Mouse (Mus musculus): ENCODE measurements at regions not wholly inside any gene's neighbourhood (a gene's known extent, or its start where the extent isn't known, plus 50 kb on each side); places are given as distances from the start of the nearest gene placed in this dataset.

DNA sequence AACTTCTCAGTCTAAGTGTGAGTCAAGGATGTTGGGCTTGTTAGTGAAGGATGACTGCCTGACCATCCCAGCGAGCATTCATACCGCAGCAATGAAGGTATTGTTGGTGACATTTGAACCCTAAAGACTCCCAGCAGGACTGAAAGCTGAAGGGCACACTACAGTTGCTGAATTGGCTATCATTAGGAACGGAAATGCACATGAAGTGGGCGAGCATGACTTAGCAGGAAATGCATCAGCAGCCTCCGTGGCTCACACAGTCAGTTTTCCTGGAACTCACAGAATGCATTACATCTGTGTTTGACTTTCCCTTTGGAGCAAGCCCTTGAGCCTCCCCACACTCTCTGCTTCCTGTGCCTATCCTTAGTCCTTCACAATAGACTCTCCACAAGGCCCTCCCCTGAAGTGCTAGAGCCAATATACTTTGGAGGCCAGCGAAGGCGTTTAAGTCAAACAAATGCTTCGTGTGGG lies 63.9 kb downstream of the Tmco5 start:
- DNase-seq (ENCODE audit: low spot score in 2 of 2) = no peak

DNA sequence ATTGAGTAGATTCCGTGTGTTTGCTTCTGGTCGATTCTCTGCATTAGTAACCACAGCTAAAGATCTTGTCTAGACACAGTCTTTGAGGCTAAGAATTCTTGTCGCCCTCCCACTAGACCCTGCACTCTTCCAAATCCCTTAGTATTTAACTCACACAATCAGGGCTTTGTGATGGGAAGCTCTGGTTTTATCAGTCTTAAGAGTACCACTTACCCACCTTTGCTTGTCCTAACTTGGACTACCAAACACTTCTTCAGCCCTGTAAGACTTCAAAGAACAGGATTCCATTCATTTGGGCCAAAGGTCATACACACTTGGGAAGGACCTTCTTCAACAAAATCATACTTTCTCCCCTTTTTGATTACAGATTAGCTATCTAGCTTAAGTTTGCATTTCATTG lies 70.0 kb downstream of the Tmco5 start:
- no peak for DNase-seq (ENCODE audit: low spot score in 2 of 2)

DNA sequence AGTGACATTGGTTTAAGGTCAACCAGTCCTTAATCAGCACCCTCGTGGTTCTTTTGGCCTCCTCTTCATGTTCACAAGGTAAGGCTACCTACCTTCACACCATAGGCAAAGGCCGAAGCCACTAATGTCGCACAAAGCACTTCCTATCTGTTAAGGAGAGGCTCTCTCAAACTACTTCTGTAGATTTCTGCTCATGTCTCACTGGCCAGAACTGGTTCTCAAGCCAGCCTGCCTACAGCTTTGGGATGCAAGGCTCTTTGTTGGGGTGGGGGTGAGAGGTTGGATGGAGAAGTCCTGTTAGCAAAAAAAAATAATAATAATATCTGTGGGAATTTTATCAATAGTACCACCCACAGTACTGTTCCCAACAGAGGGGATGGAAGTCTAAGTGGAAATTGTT lies 71.2 kb downstream of the Tmco5 start:
- DNase-seq (ENCODE audit: low spot score in 2 of 2) = no peak

DNA sequence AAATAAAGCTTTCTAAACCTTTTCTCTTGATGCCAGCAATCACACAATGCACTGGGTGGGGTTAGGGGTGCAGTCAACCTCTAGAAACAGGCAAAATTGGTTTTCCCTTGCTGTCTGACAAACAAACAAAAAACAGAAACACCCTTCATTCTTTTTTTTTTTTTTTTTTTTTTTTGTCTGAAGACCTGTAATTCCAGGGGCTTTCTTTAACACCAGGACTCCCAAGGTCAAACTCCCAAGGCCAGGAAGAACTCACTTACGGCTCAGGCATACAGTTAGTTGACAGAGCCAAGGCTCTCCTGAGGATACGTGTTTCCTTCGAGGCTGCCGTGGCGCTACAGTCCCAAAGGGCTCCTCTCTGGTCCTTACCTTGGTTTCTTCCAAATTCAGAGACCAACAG lies 71.7 kb downstream of the Tmco5 start:
- DNase-seq (ENCODE audit: low spot score in 2 of 2) = no peak

DNA sequence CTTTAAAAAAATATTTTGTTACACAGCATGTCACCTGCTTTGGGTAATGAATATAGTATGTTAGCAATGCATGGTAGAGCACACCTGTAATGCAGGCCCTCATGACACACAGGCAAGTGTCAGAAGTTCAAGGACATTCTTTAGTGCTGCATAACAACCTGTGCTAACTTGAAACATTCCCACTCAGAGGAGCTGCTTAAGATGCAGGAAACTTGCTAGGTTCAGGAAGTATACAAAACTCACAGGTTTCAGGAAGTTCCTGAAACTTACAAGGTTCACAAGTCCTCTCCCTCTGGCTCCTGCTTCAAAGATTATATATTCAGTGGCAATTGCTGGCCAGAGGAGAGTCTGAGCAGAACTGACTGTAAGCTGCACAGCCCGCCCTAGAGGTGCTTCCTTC lies 73.0 kb downstream of the Tmco5 start:
- no peak for DNase-seq (ENCODE audit: low spot score in 2 of 2)

DNA sequence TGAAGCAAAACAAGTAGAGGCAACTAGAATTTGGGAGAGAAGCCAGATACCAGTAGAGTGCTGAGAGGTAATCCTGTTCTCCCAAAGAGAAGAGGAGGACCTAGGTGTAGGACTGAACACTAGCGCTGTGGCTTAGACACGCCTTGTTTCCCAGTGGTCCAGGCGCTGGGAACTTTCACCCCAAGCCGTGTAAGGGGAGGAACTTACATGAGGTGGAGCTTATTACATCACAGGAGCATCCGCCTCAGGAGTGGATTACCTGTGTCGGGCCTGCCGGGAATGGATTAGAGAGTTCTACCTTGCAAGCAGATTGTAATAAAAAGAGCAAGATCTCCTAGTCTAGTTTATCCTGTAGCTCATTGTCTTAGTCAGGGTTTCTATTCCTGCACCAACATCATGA lies 75.8 kb downstream of the Tmco5 start:
- DNase-seq (ENCODE audit: low spot score in 2 of 2) = no peak

DNA sequence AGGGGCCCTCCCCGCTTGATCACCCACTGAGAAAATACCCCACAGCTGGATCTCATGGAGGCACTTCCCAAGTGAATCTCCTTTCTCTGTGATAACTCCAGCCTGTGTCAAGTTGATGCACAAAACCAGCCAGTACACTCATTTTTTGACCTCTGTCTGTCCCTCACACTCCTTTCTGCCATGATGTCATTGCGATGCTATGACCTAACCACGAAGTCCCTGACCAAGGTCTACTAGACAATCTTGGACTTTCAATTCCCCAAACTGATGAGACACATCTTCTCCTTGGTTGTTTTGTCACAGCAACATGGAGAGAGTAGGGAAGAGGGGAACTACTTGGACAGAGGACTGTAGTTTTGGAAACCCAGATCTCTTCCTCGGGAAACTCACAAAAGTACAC lies 76.4 kb downstream of the Tmco5 start:
- DNase-seq (ENCODE audit: low spot score in 2 of 2) = no peak

DNA sequence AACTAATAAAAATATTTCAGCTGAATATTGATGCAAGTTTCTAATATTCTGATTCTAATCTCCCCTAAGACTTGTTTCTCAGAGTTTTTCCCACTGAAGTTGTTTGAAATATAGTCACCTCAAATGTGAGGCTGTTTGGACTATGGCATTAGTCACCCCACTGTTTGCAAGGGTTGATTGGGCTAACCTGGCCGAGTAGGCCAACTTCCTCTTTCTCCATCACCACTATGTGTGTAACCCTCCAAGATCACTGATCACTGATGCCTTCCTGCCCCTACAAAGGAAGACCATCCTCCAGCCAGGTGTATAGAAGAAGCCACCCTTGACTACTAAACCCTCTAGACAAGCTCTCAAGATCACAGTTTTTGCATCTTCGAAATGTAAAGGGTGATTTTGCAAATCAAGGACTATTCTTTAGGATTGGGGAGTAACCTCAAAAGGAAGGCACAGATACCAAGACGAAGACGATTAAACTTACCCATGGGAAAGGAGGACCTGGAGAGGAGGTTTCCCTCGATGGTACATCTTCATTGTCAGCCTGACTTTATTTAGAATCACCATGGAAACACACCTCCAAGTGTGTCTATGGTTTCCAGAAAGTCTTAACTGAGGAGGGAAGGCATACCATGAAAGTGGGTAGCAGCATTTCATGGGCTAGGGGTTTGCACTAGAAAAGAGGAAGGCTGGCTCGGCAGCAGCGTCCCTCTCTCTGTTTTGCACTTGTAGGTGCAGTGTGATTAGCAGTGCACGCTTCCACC lies 84.8 kb downstream of the Tmco5 start:
- no peak for DNase-seq (ENCODE audit: low spot score in 2 of 2)

DNA sequence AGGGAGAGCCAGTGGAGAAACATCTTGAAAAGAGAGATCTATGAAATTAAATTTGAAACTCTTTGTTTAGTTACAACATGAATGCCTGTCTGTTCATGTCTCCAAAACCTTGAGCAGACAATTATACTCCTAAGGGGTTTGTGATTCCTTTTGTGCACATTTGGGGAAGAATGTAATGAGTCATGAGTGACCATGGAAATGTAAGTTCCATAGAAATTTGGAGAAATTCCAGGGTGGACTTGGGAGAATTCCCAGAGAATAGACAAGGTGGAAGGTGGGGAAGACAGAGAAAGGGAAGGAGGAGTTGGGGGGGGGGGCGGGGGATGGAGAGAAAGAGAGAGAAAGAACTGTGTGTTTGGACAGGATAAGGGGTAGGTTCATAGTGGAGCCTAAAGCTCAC lies 87.8 kb downstream of the Tmco5 start:
- no peak for DNase-seq (ENCODE audit: low spot score in 2 of 2)

DNA sequence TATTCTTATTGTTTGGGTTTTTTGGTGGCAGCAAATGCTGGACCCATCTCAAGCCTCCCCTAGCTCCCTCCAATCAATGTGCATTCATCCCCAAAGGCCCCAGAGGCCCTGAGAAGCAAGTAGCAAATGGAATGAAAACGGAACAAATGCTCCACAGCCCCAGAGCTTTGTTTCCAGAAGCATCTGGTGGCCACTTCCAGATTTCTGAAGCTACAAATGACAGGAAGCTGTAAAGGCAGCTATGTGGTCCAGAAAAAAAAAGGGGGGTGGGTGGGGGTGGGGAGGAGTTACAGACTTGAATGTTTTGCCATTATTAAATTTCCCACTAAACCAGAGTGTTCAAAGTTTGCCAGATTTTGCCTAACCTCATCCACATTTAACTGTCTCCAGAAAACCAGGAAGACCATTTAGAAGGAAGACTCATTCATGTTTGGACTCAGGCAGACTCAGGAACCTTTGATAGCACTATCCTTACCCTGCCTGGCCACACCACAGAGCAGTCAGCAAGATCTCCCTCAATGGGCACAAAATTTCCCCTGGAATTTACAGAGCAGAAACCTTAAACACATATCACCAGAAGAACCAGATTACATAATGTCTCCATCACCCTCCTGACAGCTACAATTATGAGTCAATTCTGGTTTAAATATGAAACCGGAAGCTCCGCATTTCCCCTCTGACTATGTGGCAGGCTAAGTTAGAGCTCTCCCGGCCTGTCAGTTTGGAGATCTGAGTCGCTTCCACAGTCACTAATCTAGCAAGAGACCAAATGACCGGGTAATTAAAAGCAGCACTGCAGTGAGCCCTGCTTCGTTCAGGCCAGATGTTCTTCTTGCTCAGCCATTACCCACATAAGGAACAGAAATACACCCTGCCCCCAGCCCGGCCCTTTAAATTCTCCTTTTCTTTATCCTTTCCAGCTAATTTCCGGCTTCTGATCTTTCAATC lies 93.4 kb downstream of the Tmco5 start:
- no peak for DNase-seq (ENCODE audit: low spot score in 2 of 2)

DNA sequence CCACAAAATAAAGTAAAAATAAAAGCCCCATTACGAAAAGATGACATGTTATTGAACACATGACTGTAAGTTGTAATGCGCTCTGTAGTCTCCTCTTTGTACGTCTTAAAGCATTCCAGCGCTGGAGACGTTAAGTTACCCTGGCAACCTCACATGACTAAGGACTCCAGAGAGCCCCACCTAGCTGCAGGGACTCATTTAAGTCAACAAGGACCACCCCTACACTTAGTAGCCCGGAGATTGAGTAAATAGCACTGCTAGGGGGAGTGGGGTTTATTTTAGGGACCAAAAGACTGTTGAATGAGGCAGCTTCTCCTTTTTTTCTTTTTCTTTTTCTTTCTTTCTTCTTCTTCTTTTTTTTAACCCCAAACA lies 94.1 kb downstream of the Tmco5 start:
- no peak for DNase-seq (ENCODE audit: low spot score in 2 of 2)

DNA sequence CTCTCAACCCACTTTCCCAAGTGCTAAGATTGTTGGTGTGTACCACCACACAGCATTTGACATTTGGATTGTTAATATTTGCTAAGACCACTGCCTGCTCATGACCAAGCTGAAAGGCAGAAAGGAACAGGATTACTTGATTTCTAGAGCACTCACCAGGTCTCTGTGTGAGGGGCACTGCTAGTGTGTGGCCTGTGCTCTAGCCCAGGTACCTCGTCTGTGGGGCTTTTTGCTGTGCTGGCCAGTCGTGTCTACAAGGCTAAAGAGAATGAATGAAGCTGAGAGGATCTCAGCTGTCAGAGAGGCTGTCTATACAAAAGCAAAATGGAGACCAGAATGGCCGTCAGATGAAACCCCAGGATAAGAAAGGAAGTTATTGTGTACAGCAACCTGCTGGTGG lies 95.0 kb downstream of the Tmco5 start:
- no peak for DNase-seq (ENCODE audit: low spot score in 2 of 2)

DNA sequence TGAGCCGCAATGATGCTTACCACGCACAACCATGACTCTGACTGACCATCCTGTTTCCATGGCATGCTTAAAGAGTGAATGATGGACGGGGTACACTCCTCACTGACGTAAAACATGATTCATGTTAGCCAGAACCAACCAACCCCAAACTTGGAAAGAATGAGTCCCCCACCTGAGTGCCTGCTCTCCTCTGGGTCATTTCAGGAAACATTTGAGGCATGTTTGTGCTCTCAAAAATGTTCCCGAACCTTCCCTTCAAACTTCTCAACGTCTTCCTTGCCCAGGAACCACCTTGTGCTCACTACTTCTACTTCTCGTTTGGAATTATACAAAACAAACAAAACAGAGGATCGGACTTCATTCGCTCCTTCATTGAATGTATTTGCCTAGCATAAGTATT lies 95.7 kb downstream of the Tmco5 start:
- DNase-seq (ENCODE audit: low spot score in 2 of 2) = no peak

DNA sequence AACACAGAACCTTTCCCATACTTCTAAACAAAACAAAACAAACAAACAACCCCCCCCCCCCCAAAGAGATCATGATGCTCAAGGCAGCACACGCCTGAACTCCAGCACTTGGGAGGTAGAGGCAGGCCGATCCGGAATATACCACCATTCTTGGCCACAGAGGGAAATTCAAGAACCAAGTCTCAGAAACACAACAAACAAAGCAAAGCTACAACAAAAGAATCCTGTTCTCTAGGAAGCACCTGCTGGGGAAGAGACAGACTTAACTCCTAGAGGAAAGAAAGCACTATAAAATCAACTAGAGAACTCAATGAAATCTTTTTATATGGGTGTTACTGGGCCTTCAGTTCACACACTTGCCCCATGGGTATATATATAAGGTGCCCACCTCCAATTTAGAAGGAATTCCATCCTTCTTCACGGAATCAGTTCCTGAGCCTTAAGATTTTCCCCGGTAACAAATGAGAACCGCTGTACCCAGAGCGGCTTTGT lies 96.1 kb downstream of the Tmco5 start:
- DNase-seq (ENCODE audit: low spot score in 2 of 2) = no peak

DNA sequence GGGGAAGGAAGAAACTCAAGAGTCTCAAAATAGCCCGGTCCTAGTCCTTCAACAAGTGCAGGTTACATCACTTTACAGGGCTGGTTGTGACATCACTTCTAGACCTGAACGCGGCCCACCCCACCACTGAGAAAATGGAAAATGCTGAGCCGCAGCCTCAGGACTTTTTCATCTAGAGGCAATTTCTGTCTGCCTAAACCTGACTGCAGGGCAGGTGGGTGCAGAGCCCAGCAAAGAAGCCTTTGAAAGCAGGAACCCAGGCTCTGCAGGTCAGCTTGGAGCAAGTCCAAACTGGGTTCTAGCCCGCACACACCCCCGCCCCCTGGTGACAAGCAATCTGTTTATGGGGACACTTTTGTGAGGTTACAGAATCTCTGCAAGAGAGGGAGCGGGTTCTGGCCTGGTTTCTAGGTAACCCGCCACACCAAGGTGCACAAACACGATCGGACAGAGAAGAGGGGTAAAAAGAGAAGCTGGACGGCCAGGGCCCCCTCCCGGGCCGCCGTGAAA lies 96.7 kb downstream of the Tmco5 start:
- peak; percentile 25 to 64 for DNase-seq (ENCODE audit: low spot score in 2 of 2)

DNA sequence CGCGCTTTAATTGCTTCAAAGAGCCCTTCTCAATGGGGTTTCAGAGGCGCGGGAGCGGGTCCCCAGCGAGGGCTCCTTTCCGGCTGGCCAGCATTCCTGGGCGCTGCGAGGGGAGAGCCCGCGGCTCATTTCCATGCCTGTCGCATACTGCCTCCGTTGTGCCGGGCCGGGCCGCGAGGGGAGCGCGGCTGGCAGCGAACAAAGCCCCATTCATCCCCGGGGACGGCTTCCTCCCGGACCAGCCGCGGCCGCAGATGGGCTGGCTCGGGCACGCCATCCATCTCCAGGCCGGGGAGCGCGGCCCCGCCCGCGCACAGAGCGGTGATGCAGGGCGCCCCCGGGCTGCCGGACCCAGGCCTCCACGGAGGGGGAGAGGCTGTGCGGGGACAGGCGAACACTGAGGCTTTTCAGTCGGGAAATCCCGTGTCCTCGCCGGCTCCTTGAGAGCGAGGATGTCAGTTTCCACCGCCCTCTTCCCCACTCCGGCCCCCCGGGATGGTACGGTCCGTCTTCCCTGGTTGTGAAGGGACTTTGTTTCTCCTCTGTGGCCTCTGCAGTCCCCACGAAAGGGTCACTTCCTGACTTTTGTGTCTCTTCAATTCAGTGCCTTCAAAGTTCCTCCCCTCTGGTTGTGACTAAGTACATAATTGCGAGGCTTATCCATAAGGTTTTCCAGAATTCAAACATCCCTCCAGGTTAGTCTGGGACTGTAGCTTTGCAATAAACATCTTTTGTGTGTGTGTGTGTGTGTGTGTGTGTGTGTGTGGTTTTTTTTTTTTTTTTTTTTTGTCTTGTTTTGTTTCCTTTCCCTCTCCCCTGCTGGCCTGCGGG lies 97.3 kb downstream of the Tmco5 start:
- peak; percentile 36 to 73 for DNase-seq (ENCODE audit: low spot score in 2 of 2)

DNA sequence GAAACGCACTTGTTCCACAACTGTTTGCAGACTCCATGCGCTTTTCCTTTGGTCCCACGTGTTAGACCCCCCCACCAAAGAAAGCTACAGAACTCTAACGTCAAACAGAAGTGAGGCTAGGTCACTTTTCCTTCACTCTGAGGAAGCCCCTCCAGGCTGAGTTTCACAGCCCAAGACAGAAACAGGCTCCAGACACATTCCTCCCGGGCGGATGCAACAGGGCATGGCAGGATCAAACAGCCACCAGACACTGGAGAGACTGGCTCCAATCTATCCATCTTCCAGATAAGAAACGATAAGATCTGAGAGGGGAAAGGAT lies 97.9 kb downstream of the Tmco5 start:
- DNase-seq (ENCODE audit: low spot score in 2 of 2) = no peak

DNA sequence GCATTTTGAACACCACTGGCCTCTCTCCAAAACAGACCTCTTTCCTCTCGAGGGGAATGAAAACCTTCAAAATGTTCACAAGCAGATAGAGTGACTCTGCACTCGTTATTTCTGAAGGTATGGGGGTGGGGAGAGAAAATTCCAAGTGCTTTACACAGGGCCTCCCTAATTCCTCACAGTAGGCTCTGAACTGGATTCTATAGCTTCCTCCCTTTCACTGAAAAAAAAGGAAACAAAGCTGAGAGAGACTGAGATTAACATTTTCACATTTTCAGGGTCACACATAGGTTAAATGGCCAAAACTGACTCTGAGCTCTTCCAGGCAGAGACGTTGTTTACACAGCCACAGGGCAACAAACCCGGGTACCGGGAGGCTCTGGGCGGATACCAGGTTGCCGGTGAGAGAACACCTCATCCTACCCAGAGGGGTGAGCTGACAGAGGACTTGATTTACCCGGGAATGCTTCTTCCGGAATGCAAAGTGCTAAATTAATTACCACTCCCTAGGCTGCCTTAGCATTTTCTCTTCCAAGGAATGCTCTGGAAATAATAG lies 98.5 kb downstream of the Tmco5 start:
- DNase-seq (ENCODE audit: low spot score in 2 of 2) = no peak

DNA sequence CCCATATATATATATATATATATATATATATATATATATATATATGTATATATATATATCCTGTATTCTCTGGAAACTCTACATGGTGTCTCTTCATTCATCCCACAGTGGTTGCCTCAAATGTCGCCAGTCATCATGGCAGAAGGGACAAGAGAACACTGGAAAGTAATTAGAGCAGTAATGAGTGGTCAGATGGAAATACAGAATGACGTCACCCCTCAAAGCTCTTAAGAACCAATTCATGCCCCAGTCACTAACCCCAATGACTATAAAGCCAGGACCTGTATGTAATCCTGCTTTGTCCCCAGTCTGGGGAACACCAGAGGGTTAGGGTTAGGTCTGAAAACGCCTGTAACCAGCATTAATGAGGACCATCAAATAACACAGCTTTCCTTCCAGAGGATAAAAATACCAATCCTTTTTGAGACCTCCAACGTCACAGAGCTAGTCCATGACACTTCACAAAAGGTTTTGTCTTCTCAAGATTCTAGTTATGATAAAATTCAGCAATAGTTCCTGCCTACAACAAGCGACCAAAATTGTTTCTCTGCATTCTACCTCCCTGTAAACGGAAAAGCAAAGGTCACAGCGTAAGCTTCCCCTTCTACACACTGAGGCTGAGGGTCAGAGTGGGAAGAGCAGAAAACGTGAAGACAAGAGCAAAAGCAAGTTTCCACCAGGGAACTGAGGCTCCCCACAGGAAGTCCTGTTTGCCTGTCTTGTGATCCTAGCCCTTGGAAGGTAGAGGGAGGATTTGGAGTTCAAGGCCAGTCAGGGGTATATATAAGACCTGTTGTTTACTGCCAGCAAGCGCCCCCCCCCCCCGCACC lies 99.5 kb downstream of the Tmco5 start:
- DNase-seq (ENCODE audit: low spot score in 2 of 2) = no peak

DNA sequence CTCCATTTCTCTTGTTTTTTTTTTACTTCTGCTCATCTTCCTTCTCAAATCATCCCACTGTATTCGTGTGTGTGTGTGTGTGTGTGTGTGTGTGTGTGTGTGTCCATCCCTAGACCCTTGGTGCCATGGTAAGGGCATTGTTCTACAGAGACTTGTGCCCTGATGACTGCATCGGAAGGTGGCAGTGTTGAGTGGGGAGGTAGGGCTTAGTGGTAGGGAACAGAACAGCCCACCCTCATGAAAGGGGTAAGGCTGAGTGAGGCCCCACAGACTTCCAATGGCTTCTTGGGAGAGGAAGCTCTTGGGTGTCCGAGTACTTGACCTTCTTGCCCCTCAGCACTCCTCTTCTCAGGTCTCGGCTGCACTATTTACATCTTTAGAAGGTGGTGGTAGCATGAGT lies 100.3 kb downstream of the Tmco5 start:
- no peak for DNase-seq (ENCODE audit: low spot score in 2 of 2)
